Mouse (Mus musculus): ENCODE data around the gene Dab2.

The Dab2 gene

DNA sequence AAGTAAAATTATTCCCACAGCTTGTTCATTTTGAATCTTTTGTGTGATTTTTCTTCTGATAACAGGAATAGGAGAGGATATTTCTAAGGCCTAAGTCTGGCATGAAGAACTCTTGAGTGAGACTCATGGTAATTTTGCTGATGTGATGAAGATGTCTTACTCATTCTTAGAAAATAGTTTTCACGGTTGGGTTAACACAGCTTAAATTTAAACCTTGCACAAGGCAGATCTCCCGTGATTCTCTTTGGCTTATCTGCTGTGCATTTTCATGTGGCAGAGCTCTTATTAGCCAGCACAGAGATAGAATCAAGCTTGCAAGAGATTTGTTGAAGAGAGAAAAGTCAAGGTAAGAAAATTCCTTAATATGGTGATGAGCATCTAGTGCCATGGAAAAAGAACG, at the start of gene Dab2:
Gene Dab2 (plus strand): TSS at position 235 of the 400 bp plus-strand sequence.
- no peak for DNase-seq (ENCODE audit: low read depth, low spot score)

GRCm38 (mm10) chr15:6253471-6253870, 46.1 kb upstream of the Dab2 start:
- DNase-seq (ENCODE audit: low read depth, low spot score) = no peak

- no peak for DNase-seq (ENCODE audit: low read depth, low spot score)
These were observed 45.2 kb upstream of the Dab2 start for GRCm38 (mm10) chr15:6254383-6254782.

DNA sequence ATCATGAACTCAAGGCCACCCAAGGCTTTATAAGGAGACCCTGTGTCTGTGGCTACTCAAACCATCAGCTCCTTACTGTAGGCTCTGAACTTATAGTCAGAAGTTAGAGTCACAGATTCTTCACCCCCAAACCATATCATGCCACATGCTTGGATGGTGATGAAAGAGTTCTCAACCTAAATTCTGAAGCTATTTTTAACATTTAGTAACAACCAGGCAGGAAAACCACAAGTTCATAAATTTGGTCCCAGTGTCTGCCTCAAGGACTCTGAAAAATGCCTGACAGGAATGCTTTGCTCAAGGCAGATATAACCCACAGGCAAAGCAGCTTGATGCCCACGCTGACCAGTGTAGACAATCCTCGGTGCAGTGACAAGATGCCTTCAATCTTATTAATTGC, 42.5 kb upstream of the Dab2 start:
- no peak for DNase-seq (ENCODE audit: low read depth, low spot score)

DNA sequence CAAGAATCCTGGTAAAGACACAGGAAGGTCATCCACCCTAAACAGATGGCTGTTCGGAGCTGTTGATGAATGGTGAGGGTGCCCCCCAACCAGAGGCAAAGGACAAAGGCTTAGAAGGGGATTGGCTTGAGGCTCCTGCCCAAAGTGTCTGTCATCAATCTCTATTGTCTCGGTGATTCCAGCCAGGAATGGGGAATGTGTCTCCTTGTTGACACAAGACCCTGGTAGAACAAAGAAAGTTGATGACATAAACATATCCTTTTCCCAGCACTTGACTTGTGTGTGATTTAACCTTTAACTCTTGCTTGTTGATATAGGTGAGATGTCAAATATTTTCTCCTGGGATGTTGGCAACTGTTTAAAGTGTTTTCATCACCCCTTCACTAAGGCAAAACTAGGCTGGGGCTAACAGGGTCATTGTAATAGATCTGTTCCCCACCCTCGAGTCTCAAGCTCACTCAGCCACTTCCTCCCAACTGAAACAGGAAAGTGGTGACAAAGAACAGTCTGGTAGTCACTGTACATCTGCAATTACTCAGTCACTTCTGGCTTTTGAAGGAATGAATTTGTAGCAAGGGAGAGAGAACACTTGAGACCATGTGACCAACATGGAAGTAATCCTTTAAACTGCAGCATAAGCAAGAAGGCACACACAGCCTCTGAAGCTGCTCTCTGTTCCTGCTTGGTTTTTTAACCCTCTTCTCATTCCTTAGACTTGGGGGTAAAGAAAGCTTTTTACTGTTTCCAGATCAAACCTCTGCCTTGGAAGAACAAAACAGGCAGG, 39.4 kb upstream of the Dab2 start:
- no peak for DNase-seq (ENCODE audit: low read depth, low spot score)

GRCm38 (mm10) chr15:6260741-6261430, 38.7 kb upstream of the Dab2 start:
- no peak for DNase-seq (ENCODE audit: low read depth, low spot score)

GRCm38 (mm10) chr15:6267147-6267758, 32.3 kb upstream of the Dab2 start:
- DNase-seq (ENCODE audit: low read depth, low spot score) = no peak

DNA sequence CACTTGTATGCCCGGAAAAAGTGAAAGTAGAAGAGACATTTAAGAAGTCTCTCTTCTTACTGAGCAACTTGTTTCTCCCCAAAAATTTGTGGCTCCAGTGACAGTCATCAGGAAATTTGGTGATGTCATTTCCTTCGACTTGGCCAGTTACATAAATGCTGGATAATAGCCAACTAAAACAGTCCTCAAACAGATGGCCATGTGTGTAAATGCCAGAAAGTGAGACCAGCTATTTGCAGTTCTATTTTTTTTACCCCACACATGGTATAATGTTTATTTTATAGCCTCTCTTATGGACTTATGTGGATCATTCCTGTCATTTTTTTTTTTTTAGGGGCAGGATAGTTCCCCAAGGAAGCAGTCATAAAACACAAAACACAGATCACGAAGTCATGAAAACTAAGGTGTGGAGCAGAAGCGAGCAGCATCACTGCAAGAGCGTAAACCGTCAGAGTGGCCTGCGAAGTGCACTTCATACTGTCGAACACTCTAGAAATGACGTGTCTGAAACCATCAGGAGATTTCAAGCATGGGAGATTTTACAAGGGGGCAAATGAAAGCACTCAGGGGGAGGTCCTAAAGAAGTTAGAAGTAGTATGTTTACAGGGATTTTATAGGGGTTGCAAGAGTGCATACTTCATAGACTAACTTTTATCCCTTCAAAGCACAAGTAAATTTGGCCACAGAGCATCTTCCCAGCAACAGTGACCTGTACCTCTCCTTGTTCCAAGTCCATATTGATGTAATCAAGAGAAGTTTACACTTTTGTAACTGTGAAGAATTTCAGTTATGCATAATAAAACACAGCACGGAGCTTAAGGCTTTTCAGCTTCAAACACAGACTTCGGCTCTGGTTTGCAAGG, 20.8 kb upstream of the Dab2 start:
- DNase-seq (ENCODE audit: low read depth, low spot score) = no peak

DNA sequence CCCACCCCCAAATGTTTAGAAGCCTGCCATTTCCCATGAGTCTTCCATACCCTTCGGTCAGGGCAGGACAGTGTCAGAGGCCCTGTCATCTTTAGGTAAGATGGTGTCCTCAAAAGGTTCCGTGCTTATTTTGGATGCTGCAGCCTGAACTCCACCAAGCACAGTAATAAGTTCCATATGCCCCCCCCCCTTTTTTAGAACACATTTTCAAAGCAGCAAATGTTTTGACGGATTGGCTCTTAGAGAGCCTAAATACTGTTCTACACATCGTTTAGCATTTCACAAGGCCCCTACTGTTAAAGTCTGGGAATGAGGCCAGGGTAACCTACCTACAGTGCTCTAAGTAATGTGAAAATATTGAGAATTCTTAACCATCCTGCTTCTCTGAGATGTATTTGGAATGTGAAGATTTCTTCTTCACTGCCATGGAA, 19.6 kb upstream of the Dab2 start:
- no peak for DNase-seq (ENCODE audit: low read depth, low spot score)

GRCm38 (mm10) chr15:6283249-6283648, 16.3 kb upstream of the Dab2 start:
- DNase-seq (ENCODE audit: low read depth, low spot score) = no peak

- DNase-seq (ENCODE audit: low read depth, low spot score) = no peak
These were observed 3.5 kb upstream of the Dab2 start for GRCm38 (mm10) chr15:6296071-6296470.

DNA sequence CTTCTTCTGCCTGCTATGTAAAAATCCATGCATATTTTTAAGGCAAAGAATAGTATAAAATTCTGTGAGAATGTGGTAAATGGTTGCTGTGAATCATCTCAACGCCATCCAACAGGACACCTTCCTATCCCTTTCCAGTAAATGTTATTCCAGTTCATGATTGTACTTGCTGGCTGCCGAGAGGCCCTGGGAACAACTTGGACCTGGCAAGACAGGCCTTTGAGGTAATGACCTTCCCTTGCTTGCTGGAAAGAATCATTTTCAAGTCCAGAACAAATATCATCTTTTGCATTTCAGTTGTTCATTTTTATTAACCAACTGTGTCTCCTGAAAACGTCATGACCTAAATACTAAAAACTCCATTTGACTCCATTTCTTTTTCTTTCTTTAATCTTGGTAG, 862 bp upstream of the Dab2 start:
- no peak for DNase-seq (ENCODE audit: low read depth, low spot score)

DNA sequence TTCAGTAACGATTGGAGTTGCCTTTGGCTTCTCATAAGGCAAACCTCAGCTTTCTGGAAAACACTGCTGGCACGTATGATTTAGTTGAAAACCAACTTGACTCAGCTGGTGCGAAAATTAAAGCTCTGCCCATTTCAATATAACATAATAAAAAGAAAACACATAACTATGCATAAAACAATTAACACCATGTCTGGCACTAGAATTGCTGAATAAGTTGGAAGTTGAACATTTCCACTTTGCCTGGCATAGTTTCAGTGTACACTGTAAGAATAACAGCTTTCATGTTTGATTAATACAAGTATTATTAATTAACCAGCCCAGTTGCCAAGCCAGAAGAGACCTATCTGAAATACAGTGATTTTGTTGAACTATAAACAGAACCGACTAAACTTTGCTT, 2.6 kb downstream of the Dab2 start:
- no peak for DNase-seq (ENCODE audit: low read depth, low spot score)

- DNase-seq (ENCODE audit: low read depth, low spot score) = peak; percentile 1
These were observed 4.2 kb downstream of the Dab2 start for GRCm38 (mm10) chr15:6303822-6304221.

DNA sequence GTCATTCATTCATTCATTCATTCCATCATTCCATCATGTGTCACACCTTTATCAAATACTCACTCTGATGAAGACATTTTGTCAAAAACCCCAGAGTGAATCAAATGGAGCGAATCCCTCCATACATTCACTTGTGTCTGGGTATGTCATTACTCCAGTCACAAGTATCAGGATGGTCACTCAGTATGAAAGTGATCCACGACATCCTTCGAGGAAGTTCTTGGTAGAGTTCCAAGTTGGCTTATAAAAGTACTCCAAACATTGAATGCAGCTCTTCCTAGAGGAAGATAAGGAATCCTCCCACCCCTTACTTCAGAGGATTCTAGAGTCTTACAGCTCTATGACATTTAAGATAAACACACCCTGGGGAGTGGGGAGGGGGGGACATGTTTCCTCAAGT, 10.0 kb downstream of the Dab2 start:
- DNase-seq (ENCODE audit: low read depth, low spot score) = no peak

GRCm38 (mm10) chr15:6310417-6310816, 10.8 kb downstream of the Dab2 start:
- no peak for DNase-seq (ENCODE audit: low read depth, low spot score)

GRCm38 (mm10) chr15:6312396-6312795, 12.8 kb downstream of the Dab2 start:
- no peak for DNase-seq (ENCODE audit: low read depth, low spot score)

GRCm38 (mm10) chr15:6319352-6319751, 19.8 kb downstream of the Dab2 start:
- DNase-seq (ENCODE audit: low read depth, low spot score) = no peak

DNA sequence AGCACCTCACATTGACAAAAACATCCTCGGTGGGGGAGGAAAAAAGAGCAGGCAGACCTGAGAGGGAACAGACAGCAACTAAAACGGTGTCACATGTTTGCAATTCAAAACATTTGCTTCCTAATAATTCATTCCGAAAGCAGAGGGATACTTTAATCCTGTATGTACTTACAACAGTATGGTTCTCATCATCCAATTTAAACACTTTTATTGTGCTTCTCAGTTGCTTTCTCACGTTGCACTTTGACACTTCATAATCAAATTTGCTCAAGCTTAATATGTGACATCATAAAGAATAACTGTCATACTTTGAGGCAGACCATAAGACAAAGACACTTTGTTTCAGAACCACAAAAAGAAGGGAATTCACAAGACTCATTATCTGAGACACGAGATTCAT, 20.9 kb downstream of the Dab2 start:
- DNase-seq (ENCODE audit: low read depth, low spot score) = no peak

GRCm38 (mm10) chr15:6321263-6321662, 21.7 kb downstream of the Dab2 start:
- no peak for DNase-seq (ENCODE audit: low read depth, low spot score)

GRCm38 (mm10) chr15:6322311-6322710, 22.7 kb downstream of the Dab2 start:
- no peak for DNase-seq (ENCODE audit: low read depth, low spot score)

- no peak for DNase-seq (ENCODE audit: low read depth, low spot score)
These were observed 24.0 kb downstream of the Dab2 start for GRCm38 (mm10) chr15:6323577-6323976.
